Mouse (Mus musculus) CD4-positive, CD25-positive, alpha-beta regulatory T cell (primary cell): ENCODE measurements around the gene Tmbim6. TPM values are rescaled to one million over a fixed set of nuclear protein-coding genes. Genes with fewer than 3 reads are reported as not detected.

Experiments used
- polyA plus RNA-seq: library from polyadenylated mRNA; unstranded; fragments of 100-300 nt; shearing (Covaris generic); gene quantifications from one replicate; pipeline ENCODE4 v1.2.1, GENCODE M21; 2017

Gene Tmbim6
- polyA plus RNA-seq: 178 TPM

DNA sequence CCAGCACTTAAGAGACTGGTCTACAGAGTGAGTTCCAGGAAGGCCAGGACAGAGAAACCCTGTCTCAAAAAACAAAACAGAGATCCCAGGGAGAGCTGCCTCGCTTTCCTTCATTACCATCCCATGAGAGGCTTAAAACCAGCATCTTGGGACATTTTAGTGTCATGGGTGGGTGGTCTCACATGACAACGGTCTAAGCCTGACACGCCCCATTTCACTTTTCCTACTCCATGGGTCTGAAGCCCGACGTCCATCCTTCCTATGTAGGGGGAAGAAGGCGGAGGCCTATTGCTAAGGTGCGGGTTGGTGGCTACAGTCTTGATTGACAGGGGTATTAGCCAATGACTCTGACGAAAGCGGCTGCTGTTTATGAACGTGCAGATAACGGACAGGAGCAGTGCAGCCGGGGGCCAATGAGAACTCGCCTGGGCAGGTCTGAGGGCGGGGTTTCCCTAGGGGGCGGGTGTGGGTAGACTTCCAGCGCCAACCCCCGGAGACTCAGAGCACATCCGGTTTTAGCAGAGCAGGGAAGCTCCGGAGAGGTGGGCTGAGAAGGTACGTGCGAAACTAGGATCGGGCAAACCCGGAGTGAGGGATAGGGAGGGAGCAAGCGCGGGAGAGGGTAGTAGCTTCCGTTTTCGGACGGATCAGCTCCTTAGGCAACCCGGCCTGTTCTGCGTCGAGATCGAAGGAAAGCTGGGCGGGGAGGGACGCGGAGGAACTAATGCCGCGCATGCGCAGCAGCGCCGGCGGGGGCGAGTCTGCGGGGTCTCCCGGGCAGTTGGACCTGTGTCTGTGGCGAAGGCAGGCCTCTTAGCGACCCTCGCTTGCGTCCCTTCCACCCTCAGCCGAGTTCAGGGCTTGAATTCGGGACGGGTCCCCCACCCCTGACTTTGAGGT lies at the start of gene Tmbim6:
Gene Tmbim6, plus strand, starts transcription at position 397 of the 900 bp plus-strand sequence.

DNA sequence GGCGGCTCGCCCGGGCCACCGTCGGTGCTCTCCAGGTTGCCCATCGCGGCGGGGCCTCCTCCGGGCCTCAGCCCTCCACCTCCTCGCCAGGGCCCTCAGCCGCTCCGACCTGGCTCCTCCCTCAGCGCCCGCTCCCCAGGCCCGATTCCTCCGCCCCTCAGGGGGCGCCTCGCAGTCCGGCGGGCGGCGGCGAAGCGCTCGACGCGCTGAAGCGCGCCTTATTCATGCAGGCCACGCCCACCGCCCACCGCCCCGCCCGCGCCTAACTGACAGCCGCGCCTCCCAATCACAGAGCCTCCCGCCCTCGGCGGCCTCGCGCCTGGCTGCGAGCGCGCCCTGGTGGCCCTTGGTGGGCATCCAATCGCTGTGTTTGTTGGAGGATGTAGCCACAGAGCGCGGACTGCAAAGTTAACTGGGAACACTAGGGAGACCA lies 22.4 kb upstream of the Tmbim6 start, which contains the start of gene Fmnl3:
Gene Fmnl3, minus strand, starts transcription at position 224 of the 433 bp plus-strand sequence.

DNA sequence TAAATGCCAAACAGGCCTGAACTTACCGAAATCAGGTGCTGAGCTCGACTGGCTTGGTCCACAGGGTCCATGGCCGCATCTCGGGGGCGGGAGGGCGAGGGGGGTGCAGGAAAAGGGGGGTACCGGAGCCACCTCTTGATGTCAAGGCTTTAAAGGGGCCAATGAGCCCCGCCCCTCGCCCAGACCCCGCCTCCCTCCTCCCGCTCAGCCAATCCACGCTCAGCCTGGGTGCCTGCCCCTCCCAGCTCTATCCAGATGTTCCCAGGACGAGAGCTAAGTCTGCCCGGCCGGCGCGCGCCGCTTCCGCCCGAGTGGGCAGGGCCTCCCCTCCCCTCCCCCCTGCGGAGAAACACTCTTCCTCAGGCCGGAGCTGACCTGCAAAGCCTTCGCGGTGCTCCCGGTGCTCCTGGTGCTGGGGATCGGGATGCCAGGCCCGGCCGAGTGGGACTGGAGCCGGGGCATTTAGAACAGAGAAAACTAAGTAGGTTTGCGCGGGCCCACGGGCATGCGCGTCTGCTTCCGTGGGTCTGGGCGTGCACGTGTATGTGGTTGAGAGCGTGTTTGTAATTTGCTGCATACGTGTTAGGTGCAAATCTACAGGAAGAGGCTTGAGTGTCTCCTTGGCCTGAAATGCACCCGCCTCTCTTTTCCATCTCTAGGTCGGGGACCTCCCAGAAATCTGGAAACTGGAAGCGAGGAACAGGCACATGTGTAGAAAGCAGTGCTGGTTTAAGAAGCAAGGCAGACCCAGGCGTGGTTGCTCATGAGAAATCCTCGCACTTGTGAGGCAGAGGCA lies 65.1 kb downstream of the Tmbim6 start, which contains the start of gene Nckap5l:
Gene Nckap5l, minus strand, starts transcription at position 143 of the 796 bp plus-strand sequence.

Other genes with a start within 250 kb of the Tmbim6 start
- 5.4 TPM for gene Kcnh3, start 168.0 kb upstream of the Tmbim6 start, polyA plus RNA-seq
- gene Mcrs1, start 140.9 kb upstream of the Tmbim6 start, polyA plus RNA-seq: 122 TPM
- gene Prpf40b, start 97.8 kb upstream of the Tmbim6 start, polyA plus RNA-seq: 14.2 TPM
- gene Fam186b, start 97.0 kb upstream of the Tmbim6 start, polyA plus RNA-seq: 0.38 TPM
- gene Fmnl3, start 22.4 kb upstream of the Tmbim6 start, polyA plus RNA-seq: 88.8 TPM
- gene Nckap5l, start 64.9 kb downstream of the Tmbim6 start, polyA plus RNA-seq: 16.1 TPM
- gene Bcdin3d, start 81.8 kb downstream of the Tmbim6 start, polyA plus RNA-seq: 30.7 TPM
- gene Faim2, start 135.3 kb downstream of the Tmbim6 start, polyA plus RNA-seq: 0.13 TPM
- not detected for gene Aqp2, start 186.2 kb downstream of the Tmbim6 start, polyA plus RNA-seq
- not detected for gene Aqp5, start 197.9 kb downstream of the Tmbim6 start, polyA plus RNA-seq
- gene Aqp6, start 208.5 kb downstream of the Tmbim6 start, polyA plus RNA-seq: not detected